Mouse (Mus musculus) midbrain, embryonic 11.5 days (tissue): ENCODE data around the gene Ctr9. TPM values are rescaled to one million over a fixed set of nuclear protein-coding genes. Genes with fewer than 3 reads are reported as not detected.

Source experiments
- polyA plus RNA-seq: library from polyadenylated mRNA; unstranded; fragments of >200 nt; fragmentation: Nextera tagmentation; extraction: Ambion mirVana; gene quantifications from 2 replicates; pipeline ENCODE4 v1.2.1, GENCODE M21; 2014

The Ctr9 gene
- polyA plus RNA-seq, 1 experiment from 2014 or later, result 84.2 TPM

Other genes starting within 250 kb of the Ctr9 start
- 27.7 and 28.0 TPM in 2 replicates for gene Rnf141, start 184.5 kb upstream of the Ctr9 start, polyA plus RNA-seq
- 3.6 and 4.5 TPM in 2 replicates for gene Lyve1, start 165.7 kb upstream of the Ctr9 start, polyA plus RNA-seq
- gene Mrvi1, start 46.5 kb upstream of the Ctr9 start, polyA plus RNA-seq, result 1.9 and 2.2 TPM in 2 replicates
- gene Eif4g2, start 54.1 kb downstream of the Ctr9 start, polyA plus RNA-seq, result 2,057 and 2,255 TPM in 2 replicates